Mouse (Mus musculus) lung, adult 2 months (tissue): ENCODE data around the gene Bst1. TPM values are rescaled to one million over a fixed set of nuclear protein-coding genes. Genes with fewer than 3 reads are reported as not detected.

Source experiments
- DNase-seq: peaks from one replicate; pipeline ENCODE4 v3.0.0; 2022
- H3K4me1 ChIP-seq: fragments of 200-500 bp; 2 replicates; pipeline ENCODE4 v1.6.1; 2011; ENCODE audit warnings: low read length; ENCODE audit not compliant: control insufficient read depth, insufficient read depth
- H3K4me3 ChIP-seq: fragments of 200-500 bp; replicated peaks from 2 replicates; pipeline ENCODE3; 2011; ENCODE audit warnings: low read depth, mild to moderate bottlenecking, control low read depth, low read length; ENCODE audit errors: extremely low read depth
- CTCF ChIP-seq: fragments of 200-500 bp; IDR thresholded peaks from 2 replicates; pipeline ENCODE4 v1.5.1; 2011; ENCODE audit warnings: mild to moderate bottlenecking, low read length, control low read depth; ENCODE audit not compliant: insufficient read depth
- POLR2A ChIP-seq: fragments of 200-500 bp; IDR thresholded peaks from 2 replicates; pipeline ENCODE4 v1.6.1; 2011; ENCODE audit warnings: low read depth, mild to moderate bottlenecking, control low read depth, low read length, borderline replicate concordance; ENCODE audit errors: extremely low read depth
- WGBS: fragments of 180-500 bp; shearing (Covaris S2); methylation state at CpG from one replicate; pipeline ENCODE4 v1.1.7; 2018; 5-methylcytosine and 5-hydroxymethylcytosine counted together
- polyA plus RNA-seq: library from polyadenylated mRNA; depleted of rRNA; stranded (reverse); fragments of >200 nt; gene quantifications from 2 replicates; pipeline ENCODE4 v1.2.3, GENCODE M21; 2012

The Bst1 gene
- polyA plus RNA-seq, 1 experiment = 8.4 TPM

DNA sequence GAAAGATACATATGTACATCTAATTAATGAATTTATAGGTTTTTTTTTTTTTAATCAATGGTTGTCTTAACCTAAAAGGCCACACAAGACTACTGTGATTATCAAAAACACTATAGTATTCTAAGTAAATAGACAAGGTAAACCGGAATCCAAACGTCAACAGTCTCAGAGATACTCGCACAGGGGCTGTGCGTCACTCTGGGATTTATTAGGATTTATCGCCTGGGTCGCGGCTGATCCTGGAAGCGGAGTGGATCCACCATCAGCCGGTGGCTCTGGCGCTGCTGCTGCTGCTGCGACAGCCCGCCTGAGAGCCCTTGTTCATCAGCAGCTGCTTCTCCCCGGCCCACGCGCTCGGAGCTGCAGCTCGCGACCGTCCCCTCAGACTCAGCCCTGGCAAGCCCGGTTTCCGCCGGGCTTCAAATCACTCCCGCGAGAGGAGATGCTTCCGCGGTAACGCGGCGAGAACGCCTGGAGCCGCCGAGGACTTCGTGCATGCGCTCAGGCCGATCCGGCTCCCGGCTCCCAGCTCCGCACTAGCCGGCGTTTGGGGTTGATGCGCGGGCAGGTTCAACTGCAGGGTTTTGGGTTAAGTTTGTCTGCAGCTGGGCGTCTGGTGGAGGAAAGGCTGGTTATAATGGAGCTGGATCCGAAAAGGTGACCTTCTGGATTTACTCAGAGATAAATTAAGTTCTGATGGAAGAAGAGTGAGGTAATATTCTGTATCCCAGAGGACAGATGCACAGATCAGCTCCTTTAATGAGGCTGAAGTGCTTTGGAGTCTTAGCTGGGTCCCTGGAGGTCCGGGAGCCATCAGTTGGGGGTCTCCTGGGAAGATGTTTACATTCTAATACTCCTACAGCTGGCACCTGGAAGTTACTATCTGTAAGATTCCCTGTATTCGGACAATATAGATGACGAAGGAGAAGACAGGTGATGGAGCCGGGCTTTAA lies 10.7 kb upstream of the Bst1 start:
- TF ChIP-seq POLR2A = peak; percentile 66; the same call in 1 of the 2 replicates
- no peak for TF ChIP-seq CTCF
- H3K4me3 ChIP-seq = peak overlapping the region; percentile 73
- peak; percentile 76 for DNase-seq
- WGBS = 5% methylated on average over 48 of the region's 48 CpGs
- no peaks in the 10 kb centered on the region for H3K4me1 ChIP-seq

DNA sequence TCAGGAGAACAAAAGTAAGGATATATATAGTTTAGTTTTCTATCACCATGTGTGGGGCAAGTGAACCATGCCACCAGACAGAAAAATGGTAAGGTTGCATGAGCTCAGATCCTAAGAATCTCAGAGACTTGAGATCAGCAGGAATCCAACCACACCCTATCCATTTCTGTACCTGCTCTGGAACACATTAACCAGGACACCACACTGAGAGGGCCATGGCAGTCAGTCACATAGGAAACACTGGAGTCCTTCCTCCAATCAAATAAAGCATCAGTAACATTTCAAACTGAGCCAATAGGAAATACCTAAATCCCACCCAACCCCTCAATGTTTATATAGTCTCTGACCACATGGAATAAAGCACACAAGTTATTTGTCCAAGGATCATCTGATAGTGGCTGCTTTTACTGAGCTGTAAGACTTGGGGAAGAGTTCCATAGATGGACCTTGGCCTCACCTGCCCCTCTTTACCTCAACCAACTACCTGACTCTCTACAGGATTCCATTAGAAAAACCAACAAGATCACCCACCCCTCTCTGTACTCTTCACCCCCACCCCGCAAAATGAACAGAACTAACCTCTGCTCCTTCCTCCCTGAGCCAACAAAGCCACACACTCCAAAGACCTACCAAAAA lies 8.1 kb upstream of the Bst1 start:
- no peaks in the 10 kb centered on the region for H3K4me1 ChIP-seq
- DNase-seq = no peak
- 68% methylated on average over 1 of the region's 1 CpGs for WGBS
- TF ChIP-seq CTCF (no peak), POLR2A (no peak)
- H3K4me3 ChIP-seq = no peak overlapping the region

DNA sequence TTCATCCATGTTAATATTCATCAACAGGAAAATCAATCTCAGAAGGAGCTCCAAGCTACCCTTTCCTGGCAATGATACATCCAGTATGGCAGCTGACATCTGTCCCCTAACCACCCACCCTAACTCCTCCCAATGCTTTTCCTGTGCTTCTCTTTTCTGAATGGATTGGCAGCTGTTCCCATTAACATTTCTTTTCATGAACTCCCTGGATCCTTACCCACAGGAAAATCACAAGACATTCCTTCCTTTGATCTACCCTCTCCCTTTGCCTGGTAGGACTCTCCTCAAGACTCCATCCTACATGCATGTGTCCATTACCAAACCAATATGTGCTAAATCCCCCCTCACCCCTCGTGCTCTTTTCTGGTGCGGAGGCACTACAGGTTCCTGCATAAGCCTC lies 4.1 kb upstream of the Bst1 start:
- Histone ChIP-seq H3K4me3 (no peak overlapping the region), H3K4me1 (no peaks in the 10 kb centered on the region)
- no peak for TF ChIP-seq CTCF
- TF ChIP-seq POLR2A = no peak
- DNase-seq = no peak
- 92% methylated on average over 2 of the region's 2 CpGs for WGBS

DNA sequence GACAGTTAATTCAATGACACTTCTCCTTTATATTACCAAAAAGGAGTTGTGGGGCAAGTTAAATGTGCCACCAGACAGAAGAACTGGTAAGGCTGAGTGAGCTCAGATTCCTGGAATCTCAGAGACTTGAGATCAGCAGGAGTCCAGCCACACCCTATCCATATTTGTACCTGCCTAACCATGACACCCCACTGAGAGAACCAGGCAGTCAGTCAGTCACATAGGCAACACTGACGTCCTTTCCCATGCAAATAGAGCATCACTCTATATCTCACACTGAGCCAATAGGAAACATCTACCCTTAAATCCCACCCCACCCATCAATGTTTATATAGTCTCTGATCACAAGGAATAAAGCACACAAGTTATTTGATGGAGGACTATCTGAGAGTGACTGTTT lies 2.9 kb upstream of the Bst1 start:
- Histone ChIP-seq H3K4me3 (no peak overlapping the region), H3K4me1 (peaks cover 8% of the 10 kb centered on the region; the same call in 1 of the 2 replicates)
- DNase-seq = no peak
- WGBS = 30% methylated on average over 1 of the region's 1 CpGs
- TF ChIP-seq CTCF = no peak
- TF ChIP-seq POLR2A = no peak

DNA sequence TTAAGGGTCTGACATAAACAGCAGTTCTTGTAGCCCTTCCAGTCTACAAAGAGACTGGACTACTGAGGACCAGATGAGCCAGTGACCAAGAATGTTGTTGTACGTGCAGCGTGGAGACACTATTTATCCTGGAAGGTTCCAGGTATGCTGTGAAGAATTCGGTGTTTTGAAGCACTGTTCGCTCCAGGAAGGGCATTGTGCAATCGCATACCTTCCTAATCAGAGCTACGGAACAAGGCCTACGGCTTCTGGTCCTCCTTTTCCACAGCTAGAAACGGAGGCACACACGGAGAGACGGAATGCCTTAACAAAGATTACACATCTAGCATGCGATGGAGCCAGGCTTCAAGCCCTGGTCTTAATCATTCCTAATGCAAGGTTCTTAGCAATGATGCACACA lies 2.1 kb downstream of the Bst1 start:
- 68% methylated on average over 11 of the region's 11 CpGs for WGBS
- no peak for TF ChIP-seq POLR2A
- TF ChIP-seq CTCF = no peak

DNA sequence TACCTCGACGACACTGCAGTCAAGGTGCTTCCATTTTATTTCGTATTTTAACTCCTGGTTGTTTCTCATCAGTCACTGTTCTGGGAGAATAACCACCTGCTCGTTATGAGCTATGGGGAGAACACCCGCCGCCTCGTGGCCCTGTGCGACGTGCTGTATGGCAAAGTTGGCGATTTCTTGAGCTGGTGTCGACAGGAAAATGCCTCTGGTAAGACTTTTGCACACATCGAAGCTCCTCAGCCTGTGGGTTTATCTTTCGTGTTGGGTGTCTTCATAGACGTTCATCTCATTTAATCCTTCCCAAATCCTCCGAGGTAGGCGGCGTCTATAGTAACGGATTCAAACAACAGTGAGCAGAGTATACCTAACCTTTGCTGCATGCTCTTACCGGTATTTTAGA lies 2.9 kb downstream of the Bst1 start, which contains the start of gene Fbxl5:
Gene Fbxl5, minus strand, starts transcription at position 101 of the 400 bp plus-strand sequence.
- Histone ChIP-seq H3K4me3 (no peak within 1 kb of the TSS), H3K4me1 (peaks cover 8% of the 10 kb centered on the region)
- WGBS = 85% methylated on average over 19 of the region's 19 CpGs
- no peak for DNase-seq
- TF ChIP-seq POLR2A = no peak
- no peak for TF ChIP-seq CTCF

More for the DNA sequence above, 2.1 kb downstream of the Bst1 start:
- Histone ChIP-seq H3K4me3 (no peak overlapping the region), H3K4me1 (peaks cover 8% of the 10 kb centered on the region)
- DNase-seq = peak; percentile 43

DNA sequence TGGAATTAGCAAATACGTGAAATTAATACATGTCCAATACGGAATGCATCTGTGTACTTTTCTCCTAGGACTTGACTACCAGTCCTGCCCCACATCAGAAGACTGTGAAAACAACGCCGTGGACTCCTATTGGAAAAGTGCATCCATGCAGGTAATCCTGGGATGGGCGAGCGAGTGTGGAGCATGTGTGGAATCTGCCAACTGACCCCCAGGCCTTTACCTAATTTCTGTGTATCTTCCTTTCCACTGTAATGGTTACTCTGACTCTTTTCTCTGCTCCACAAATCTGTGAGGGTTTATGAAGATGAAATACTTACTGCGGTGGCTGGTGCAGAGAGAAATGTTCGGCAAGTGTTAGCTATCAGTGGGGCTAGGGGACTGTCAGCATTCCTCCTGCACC lies 3.5 kb downstream of the Bst1 start:
- Histone ChIP-seq H3K4me1 (peaks cover 8% of the 10 kb centered on the region), H3K4me3 (no peak overlapping the region)
- 92% methylated on average over 8 of the region's 8 CpGs for WGBS
- DNase-seq = no peak
- TF ChIP-seq POLR2A (no peak), CTCF (no peak)

DNA sequence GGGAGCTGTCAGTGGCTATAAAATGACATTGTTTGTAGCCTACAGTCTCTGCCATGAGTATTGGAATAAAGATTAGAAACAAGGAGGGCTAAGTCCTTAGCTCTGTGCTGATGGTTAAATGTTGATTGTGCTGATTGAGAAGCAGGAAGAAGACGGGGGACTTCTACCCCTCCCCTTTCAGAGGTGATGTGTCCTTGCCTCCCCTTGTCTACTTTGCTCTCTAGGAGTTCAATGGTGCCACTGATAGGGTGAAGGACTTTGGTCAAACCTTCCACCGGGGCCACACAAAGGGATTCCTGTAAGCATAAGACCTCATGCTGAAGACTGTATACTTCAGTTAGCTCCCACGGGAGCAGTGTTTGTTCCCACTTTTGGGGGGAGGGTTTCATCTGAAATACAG lies 4.1 kb downstream of the Bst1 start:
- no peak for TF ChIP-seq CTCF
- no peak for TF ChIP-seq POLR2A
- 77% methylated on average over 3 of the region's 3 CpGs for WGBS
- Histone ChIP-seq H3K4me3 (no peak overlapping the region), H3K4me1 (peaks cover 8% of the 10 kb centered on the region)
- no peak for DNase-seq

DNA sequence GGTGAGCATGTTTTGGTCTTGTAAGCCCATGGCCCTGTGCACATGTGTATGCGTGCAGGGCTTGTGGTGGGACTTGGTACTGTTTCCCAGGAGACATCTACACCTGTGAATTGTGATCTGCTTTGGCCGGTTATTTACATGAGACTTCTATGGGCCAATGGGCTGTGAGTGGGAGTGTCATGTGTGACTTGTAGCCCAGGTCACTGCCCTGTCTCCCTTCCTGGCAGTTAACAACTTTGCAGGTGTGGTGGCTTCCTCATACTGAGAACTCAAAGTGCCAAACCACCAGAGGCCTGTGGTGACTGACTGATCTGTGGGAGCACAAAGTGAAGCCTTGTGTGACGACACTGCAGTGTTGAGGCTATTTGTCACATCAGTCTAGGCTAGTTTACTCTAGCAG lies 5.9 kb downstream of the Bst1 start:
- DNase-seq = no peak
- no peak for TF ChIP-seq POLR2A
- no peak for TF ChIP-seq CTCF
- H3K4me3 ChIP-seq = no peak overlapping the region
- 79% methylated on average over 3 of the region's 3 CpGs for WGBS
- peaks cover 8% of the 10 kb centered on the region for H3K4me1 ChIP-seq
